Mouse (Mus musculus): ENCODE data around the gene Rwdd2a. TPM values are rescaled to one million over a fixed set of nuclear protein-coding genes. Genes with fewer than 3 reads are reported as not detected.

Rwdd2a gene
- total and polyA plus RNA-seq, 2 experiments from 2014 or later: 2.2 TPM; not detected in 1

- H3K9ac ChIP-seq (replicated peaks; ENCODE audit: low read depth, low read length): no peak overlapping the region
- 59% methylated on average over 10 of the region's 10 CpGs for WGBS
- H3K9me3 ChIP-seq (replicated peaks; ENCODE audit: control insufficient read depth, low read length): no peaks in the 10 kb centered on the region
- no peak overlapping the region for H3K4me3 ChIP-seq (ENCODE audit: low read depth, low read length)
- no peak overlapping the region for H3K4me2 ChIP-seq (ENCODE audit: low read depth, low read length)
- ATAC-seq (ENCODE audit: insufficient read depth, low read depth) (no peak), DNase-seq (ENCODE audit: low spot score) (no peak)
- no peaks in the 10 kb centered on the region for H3K36me3 ChIP-seq (replicated peaks; ENCODE audit: control insufficient read depth, insufficient read depth, low read length)
- H3K27me3 ChIP-seq (ENCODE audit: control insufficient read depth, insufficient read depth, low read length): no peaks in the 10 kb centered on the region
- no peak overlapping the region for H3K27ac ChIP-seq (ENCODE audit: low read depth)
- H3K4me1 ChIP-seq (ENCODE audit: control insufficient read depth, insufficient read depth): peaks cover 10% of the 10 kb centered on the region; the same call in 1 of the 2 replicates
- TF ChIP-seq EP300 (IDR thresholded peaks at IDR 0.05; ENCODE audit: low read depth) (no peak), CTCF (IDR thresholded peaks at IDR 0.05; ENCODE audit: low read depth) (no peak)
Observed at GRCm38 (mm10) chr9:86619341-86620139, 47.7 kb downstream of the Rwdd2a start.

- Histone ChIP-seq H3K27ac (ENCODE audit: low read depth) (no peak overlapping the region), H3K9me3 (replicated peaks; ENCODE audit: control insufficient read depth, low read length) (no peaks in the 10 kb centered on the region), H3K4me1 (ENCODE audit: control insufficient read depth, insufficient read depth) (peaks cover 19% of the 10 kb centered on the region; the same call in 1 of the 2 replicates), H3K4me3 (ENCODE audit: low read depth, low read length) (no peak overlapping the region), H3K4me2 (ENCODE audit: low read depth, low read length) (no peak overlapping the region), H3K36me3 (replicated peaks; ENCODE audit: control insufficient read depth, insufficient read depth, low read length) (no peaks in the 10 kb centered on the region), H3K9ac (replicated peaks; ENCODE audit: low read depth, low read length) (no peak overlapping the region), H3K27me3 (ENCODE audit: control insufficient read depth, insufficient read depth, low read length) (no peaks in the 10 kb centered on the region)
- whole genome bisulfite sequencing: 89% methylated on average over 2 of the region's 2 CpGs
- no peak for TF ChIP-seq EP300 (IDR thresholded peaks at IDR 0.05; ENCODE audit: low read depth)
- no peak for TF ChIP-seq CTCF (IDR thresholded peaks at IDR 0.05; ENCODE audit: low read depth)
- ATAC-seq (ENCODE audit: insufficient read depth, low read depth): no peak
- DNase-seq (ENCODE audit: low spot score): no peak
Observed at GRCm38 (mm10) chr9:86622062-86622461, 50.3 kb downstream of the Rwdd2a start.

GRCm38 (mm10) chr9:86624039-86624438, 52.2 kb downstream of the Rwdd2a start:
- H3K36me3 ChIP-seq (replicated peaks; ENCODE audit: control insufficient read depth, insufficient read depth, low read length): no peaks in the 10 kb centered on the region
- 79% methylated on average over 12 of the region's 12 CpGs for WGBS
- H3K9ac ChIP-seq (replicated peaks; ENCODE audit: low read depth, low read length): no peak overlapping the region
- ATAC-seq (ENCODE audit: insufficient read depth, low read depth): no peak
- no peak overlapping the region for H3K4me3 ChIP-seq (ENCODE audit: low read depth, low read length)
- no peak for DNase-seq (ENCODE audit: low spot score)
- no peak overlapping the region for H3K27ac ChIP-seq (ENCODE audit: low read depth)
- TF ChIP-seq EP300 (IDR thresholded peaks at IDR 0.05; ENCODE audit: low read depth): no peak
- H3K9me3 ChIP-seq (replicated peaks; ENCODE audit: control insufficient read depth, low read length): no peaks in the 10 kb centered on the region
- H3K4me1 ChIP-seq (ENCODE audit: control insufficient read depth, insufficient read depth): peaks cover 13% of the 10 kb centered on the region; the same call in 1 of the 2 replicates
- no peak overlapping the region for H3K4me2 ChIP-seq (ENCODE audit: low read depth, low read length)
- no peaks in the 10 kb centered on the region for H3K27me3 ChIP-seq (ENCODE audit: control insufficient read depth, insufficient read depth, low read length)

Other genes with a start within 250 kb of the Rwdd2a start
- gene Ube2cbp, start 107.0 kb upstream of the Rwdd2a start, total RNA-seq (2014; rRNA removed; ENCODE audit: low replicate concordance): 1.7 and 5.7 TPM in 2 replicates
- gene Ube2cbp, start 107.0 kb upstream of the Rwdd2a start, polyA plus RNA-seq (2015; fragmentation: Nextera tagmentation; extraction: Ambion mirVana): 2.2 and 2.6 TPM in 2 replicates
- gene Dop1a, start 104.8 kb upstream of the Rwdd2a start, total RNA-seq (2014; rRNA removed; ENCODE audit: low replicate concordance): 21.3 and 23.1 TPM in 2 replicates
- 7.1 and 8.2 TPM in 2 replicates for gene Dop1a, start 104.8 kb upstream of the Rwdd2a start, polyA plus RNA-seq (2015; fragmentation: Nextera tagmentation; extraction: Ambion mirVana)
- gene Pgm3, start 149 bp upstream of the Rwdd2a start, total RNA-seq (2014; rRNA removed; ENCODE audit: low replicate concordance): 6.8 and 17.2 TPM in 2 replicates
- 11.9 and 12.1 TPM in 2 replicates for gene Pgm3, start 149 bp upstream of the Rwdd2a start, polyA plus RNA-seq (2015; fragmentation: Nextera tagmentation; extraction: Ambion mirVana)
- gene Me1, start 124.0 kb downstream of the Rwdd2a start, total RNA-seq (2014; rRNA removed; ENCODE audit: low replicate concordance): 9.2 and 12.2 TPM in 2 replicates
- 35.1 and 36.2 TPM in 2 replicates for gene Me1, start 124.0 kb downstream of the Rwdd2a start, polyA plus RNA-seq (2015; fragmentation: Nextera tagmentation; extraction: Ambion mirVana)
- 7.2 and 10.1 TPM in 2 replicates for gene Prss35, start 171.7 kb downstream of the Rwdd2a start, total RNA-seq (2014; rRNA removed; ENCODE audit: low replicate concordance)
- 8.1 and 12.2 TPM in 2 replicates for gene Prss35, start 171.7 kb downstream of the Rwdd2a start, polyA plus RNA-seq (2015; fragmentation: Nextera tagmentation; extraction: Ambion mirVana)